Mouse (Mus musculus) left cerebral cortex, adult 6 months (tissue): ENCODE results near the gene Lgals8. TPM values are rescaled to one million over a fixed set of nuclear protein-coding genes. Genes with fewer than 3 reads are reported as not detected.

Experiments
- long read RNA-seq, 2 experiments: library from polyadenylated mRNA; unstranded; transcript quantifications; one replicate each; pipeline ENCODE4 v2.0.0; 2019 to 2020
- polyA plus RNA-seq: library from polyadenylated mRNA; unstranded; fragments of <200 nt; fragmentation: Nextera tagmentation; gene quantifications from 2 replicates; pipeline ENCODE4 v1.2.3, GENCODE M21; 2021

Lgals8 gene
- polyA plus RNA-seq, result 10.8 and 15.0 TPM in 2 replicates
- long read RNA-seq, experiment 1, transcript Lgals8-201 (10 exons, 2,736 nt), result minor isoform, 23 of 121 reads
- long read RNA-seq, experiment 1, transcript Lgals8-208 (10 exons, 1,148 nt), result minor isoform, 8 of 121 reads
- long read RNA-seq, experiment 1, transcript Lgals8-202 (10 exons, 2,792 nt), result major isoform, 61 of 121 reads
- long read RNA-seq, experiment 1, partial matches to known transcripts, result 6 of 121 reads
- long read RNA-seq, experiment 1, other reads (novel, unspliced or antisense), result 20 of 121 reads
- long read RNA-seq, experiment 2, transcript Lgals8-202 (10 exons, 2,792 nt), result major isoform, 9 of 22 reads
- long read RNA-seq, experiment 2, partial matches to known transcripts, result 2 of 22 reads
- long read RNA-seq, experiment 2, other reads (novel, unspliced or antisense), result 5 of 22 reads

GRCm38 (mm10) chr13:12464844-12465243, at the start of gene Lgals8:
Gene Lgals8 (minus strand): TSS chr13:12464944.

GRCm38 (mm10) chr13:12394609-12395505, 69.9 kb downstream of the Lgals8 start, which contains the start of gene Heatr1:
Gene Heatr1 (plus strand): TSS chr13:12395027.

Other genes with a start within 250 kb of the Lgals8 start
- 1.2 and 1.4 TPM in 2 replicates for gene Mtr, start 206.8 kb downstream of the Lgals8 start, polyA plus RNA-seq
- gene Actn2, start 124.2 kb downstream of the Lgals8 start, polyA plus RNA-seq, result 11.0 and 12.6 TPM in 2 replicates
- 6.7 and 7.5 TPM in 2 replicates for gene Heatr1, start 69.9 kb downstream of the Lgals8 start, polyA plus RNA-seq
- 0.09 and 0.15 TPM in 2 replicates for gene Edaradd, start 55.5 kb upstream of the Lgals8 start, polyA plus RNA-seq
- 5.5 and 9.2 TPM in 2 replicates for gene Ero1lb, start 100.9 kb upstream of the Lgals8 start, polyA plus RNA-seq